Mouse (Mus musculus) MEL (cell line): Measurements from ENCODE around the gene OR5BS1P. TPM values are rescaled to one million over a fixed set of nuclear protein-coding genes. Genes with fewer than 3 reads are reported as not detected.

Experiments used
- DNase-seq: peaks from one replicate; pipeline ENCODE4 v3.0.0; 2011; ENCODE audit warnings: low read depth, low spot score
- H3K27ac ChIP-seq: 2 replicates; pipeline ENCODE4 v1.5.1; 2012; ENCODE audit warnings: low read depth, mild to moderate bottlenecking, control low read depth, low read length, moderate library complexity; ENCODE audit not compliant: control insufficient read depth
- H3K27me3 ChIP-seq, 2 experiments: fragments of 150-350 bp in 1 of 2; sonication (generic) in 1 of 2; 2 replicates each; pipeline ENCODE4 v1.6.1; 2012; ENCODE audit warnings: low read length in 2 of 2, mild to moderate bottlenecking in 2 of 2, improper control_type of control experiment in 1 of 2, moderate library complexity in 1 of 2; ENCODE audit not compliant: insufficient read depth in 2 of 2, control insufficient read depth in 1 of 2
- H3K36me3 ChIP-seq, 2 experiments: 2 replicates each; pipeline ENCODE4 v1.6.1; 2012 to 2014; ENCODE audit warnings: low read length in 2 of 2, improper control_type of control experiment in 1 of 2, inconsistent platforms in 1 of 2, mild to moderate bottlenecking in 1 of 2; ENCODE audit not compliant: insufficient read depth in 2 of 2, control insufficient read depth in 1 of 2
- H3K4me1 ChIP-seq, 2 experiments: fragments of 150-350 bp in 1 of 2; sonication (generic) in 1 of 2; 2 replicates each; pipeline ENCODE4 v1.6.1; 2012; ENCODE audit warnings: low read length in 2 of 2, improper control_type of control experiment in 1 of 2, mild to moderate bottlenecking in 1 of 2; ENCODE audit not compliant: insufficient read depth in 2 of 2, control insufficient read depth in 1 of 2
- H3K4me3 ChIP-seq, 2 experiments: fragments of 150-350 bp in 1 of 2; sonication (generic) in 1 of 2; 2 replicates each; pipeline ENCODE4 v1.5.1; 2012; ENCODE audit warnings: low read depth in 2 of 2, low read length in 2 of 2, mild to moderate bottlenecking in 2 of 2, moderate library complexity in 2 of 2, control low read depth in 1 of 2, improper control_type of control experiment in 1 of 2; ENCODE audit not compliant: control insufficient read depth in 1 of 2, insufficient read depth in 1 of 2
- H3K79me2 ChIP-seq: 2 replicates; pipeline ENCODE4 v1.6.1; 2012; ENCODE audit warnings: mild to moderate bottlenecking, low read length, moderate library complexity; ENCODE audit not compliant: control insufficient read depth, poor library complexity, insufficient read depth
- H3K9ac ChIP-seq: 2 replicates; pipeline ENCODE4 v1.6.1; 2012; ENCODE audit warnings: low read depth, mild to moderate bottlenecking, control low read depth, low read length, moderate library complexity; ENCODE audit not compliant: control insufficient read depth, poor library complexity, severe bottlenecking
- H3K9me3 ChIP-seq: fragments of 150-350 bp; sonication (generic); replicated peaks from 2 replicates; pipeline ENCODE4 v1.6.1; 2012; ENCODE audit warnings: mild to moderate bottlenecking, low read length, improper control_type of control experiment, moderate library complexity; ENCODE audit not compliant: insufficient read depth
- CHD1 ChIP-seq: IDR thresholded peaks from 2 replicates; pipeline ENCODE4 v1.6.1; 2012; ENCODE audit warnings: low read depth, mild to moderate bottlenecking, inconsistent platforms, low read length, improper control_type of control experiment
- CHD2 ChIP-seq: IDR thresholded peaks from 2 replicates; pipeline ENCODE4 v1.6.1; 2011; ENCODE audit warnings: low read length, improper control_type of control experiment
- CTCF ChIP-seq, 3 experiments: IDR thresholded peaks in 2 of 3; conservative IDR thresholded peaks in 1 of 3; 2 replicates each; pipeline ENCODE4 v1.5.1; 2011 to 2012; ENCODE audit warnings: low read length in 3 of 3, low read depth in 2 of 3, mild to moderate bottlenecking in 2 of 3, improper control_type of control experiment in 1 of 3, inconsistent platforms in 1 of 3, mixed read lengths in 1 of 3, moderate library complexity in 1 of 3; ENCODE audit not compliant: control insufficient read depth in 1 of 3, insufficient read depth in 1 of 3, poor library complexity in 1 of 3, severe bottlenecking in 1 of 3
- E2F4 ChIP-seq: IDR thresholded peaks from 2 replicates; pipeline ENCODE4 v1.6.1; 2011; ENCODE audit warnings: low read depth, low read length, improper control_type of control experiment, borderline replicate concordance
- ELF1 ChIP-seq: IDR thresholded peaks from 2 replicates; pipeline ENCODE4 v1.6.1; 2014; ENCODE audit warnings: low read depth, mild to moderate bottlenecking, inconsistent platforms, low read length, improper control_type of control experiment, moderate library complexity
- EP300 ChIP-seq, 2 experiments: IDR thresholded peaks; 2 replicates each; pipeline ENCODE4 v1.6.1; 2011; ENCODE audit warnings: improper control_type of control experiment in 2 of 2, low read length in 2 of 2, low read depth in 1 of 2, mild to moderate bottlenecking in 1 of 2
- ETS1 ChIP-seq: IDR thresholded peaks from 2 replicates; pipeline ENCODE4 v1.6.1; 2012; ENCODE audit warnings: low read depth, mild to moderate bottlenecking, inconsistent platforms, low read length, improper control_type of control experiment, moderate library complexity
- GATA1 ChIP-seq: IDR thresholded peaks from 2 replicates; pipeline ENCODE4 v1.6.1; 2011; ENCODE audit warnings: low read depth, low read length, improper control_type of control experiment
- HCFC1 ChIP-seq: IDR thresholded peaks from 2 replicates; pipeline ENCODE4 v1.6.1; 2012; ENCODE audit warnings: low read depth, mild to moderate bottlenecking, inconsistent platforms, low read length, improper control_type of control experiment, moderate library complexity
- JUND ChIP-seq: IDR thresholded peaks from 2 replicates; pipeline ENCODE4 v1.6.1; 2011; ENCODE audit warnings: low read depth, mild to moderate bottlenecking, improper control_type of control experiment, low read length
- MAFK ChIP-seq: IDR thresholded peaks from 2 replicates; pipeline ENCODE4 v1.6.1; 2011; ENCODE audit warnings: low read depth, mild to moderate bottlenecking, low read length, improper control_type of control experiment, borderline replicate concordance
- MAX ChIP-seq: IDR thresholded peaks from 2 replicates; pipeline ENCODE4 v1.6.1; 2011; ENCODE audit warnings: low read length, improper control_type of control experiment
- MAZ ChIP-seq: IDR thresholded peaks from 2 replicates; pipeline ENCODE4 v1.6.1; 2012; ENCODE audit warnings: low read depth, mild to moderate bottlenecking, inconsistent platforms, low read length, improper control_type of control experiment
- MXI1 ChIP-seq: IDR thresholded peaks from 2 replicates; pipeline ENCODE4 v1.6.1; 2011; ENCODE audit warnings: mild to moderate bottlenecking, low read depth, low read length, improper control_type of control experiment
- MYB ChIP-seq: IDR thresholded peaks from 2 replicates; pipeline ENCODE4 v1.6.1; 2011; ENCODE audit warnings: mild to moderate bottlenecking, low read depth, low read length, improper control_type of control experiment
- MYC ChIP-seq: IDR thresholded peaks from 2 replicates; pipeline ENCODE4 v1.6.1; 2011; ENCODE audit warnings: low read depth, mild to moderate bottlenecking, low read length, improper control_type of control experiment, moderate library complexity
- NELFE ChIP-seq: IDR thresholded peaks from 2 replicates; pipeline ENCODE4 v1.6.1; 2011; ENCODE audit warnings: low read depth, low read length, improper control_type of control experiment
- NRF1 ChIP-seq: IDR thresholded peaks from 2 replicates; pipeline ENCODE4 v1.6.1; 2014; ENCODE audit warnings: low read depth, mild to moderate bottlenecking, inconsistent platforms, low read length, improper control_type of control experiment, moderate library complexity; ENCODE audit not compliant: poor library complexity, insufficient read depth, severe bottlenecking
- POLR2A ChIP-seq, 2 experiments: IDR thresholded peaks; 2 replicates each; pipeline ENCODE4 v1.6.1; 2011 to 2012; ENCODE audit warnings: low read length in 2 of 2, mild to moderate bottlenecking in 2 of 2, control low read depth in 1 of 2, improper control_type of control experiment in 1 of 2, low read depth in 1 of 2, moderate library complexity in 1 of 2; ENCODE audit not compliant: control insufficient read depth in 1 of 2, insufficient read depth in 1 of 2, poor library complexity in 1 of 2
- POLR2AphosphoS2 ChIP-seq: IDR thresholded peaks from 2 replicates; pipeline ENCODE4 v1.6.1; 2011; ENCODE audit warnings: low read length, improper control_type of control experiment
- POLR2AphosphoS5 ChIP-seq: IDR thresholded peaks from 2 replicates; pipeline ENCODE4 v1.6.1; 2012; ENCODE audit warnings: low read depth, borderline replicate concordance, mild to moderate bottlenecking, inconsistent platforms, low read length, moderate library complexity, mixed read lengths
- RAD21 ChIP-seq: IDR thresholded peaks from 2 replicates; pipeline ENCODE4 v1.6.1; 2011; ENCODE audit warnings: mild to moderate bottlenecking, low read depth, low read length, improper control_type of control experiment
- RCOR1 ChIP-seq: IDR thresholded peaks from 2 replicates; pipeline ENCODE4 v1.6.1; 2012; ENCODE audit warnings: low read depth, mild to moderate bottlenecking, inconsistent platforms, low read length, improper control_type of control experiment
- SIN3A ChIP-seq: IDR thresholded peaks from 2 replicates; pipeline ENCODE4 v1.6.1; 2012; ENCODE audit warnings: low read length, improper control_type of control experiment, inconsistent platforms
- SMC3 ChIP-seq: IDR thresholded peaks from 2 replicates; pipeline ENCODE4 v1.6.1; 2011; ENCODE audit warnings: low read depth, low read length, improper control_type of control experiment
- TAL1 ChIP-seq: IDR thresholded peaks from 2 replicates; pipeline ENCODE4 v1.6.1; 2012; ENCODE audit warnings: mild to moderate bottlenecking, inconsistent platforms, low read length, moderate library complexity, mixed read lengths
- TBP ChIP-seq: IDR thresholded peaks from 2 replicates; pipeline ENCODE4 v1.8.0; 2011; ENCODE audit warnings: low read depth, low read length, improper control_type of control experiment
- TCF12 ChIP-seq: IDR thresholded peaks from 2 replicates; pipeline ENCODE4 v1.6.1; 2014; ENCODE audit warnings: low read depth, mild to moderate bottlenecking, inconsistent platforms, low read length, improper control_type of control experiment, moderate library complexity
- UBTF ChIP-seq: IDR thresholded peaks from 2 replicates; pipeline ENCODE4 v1.6.1; 2012; ENCODE audit warnings: low read depth, mild to moderate bottlenecking, inconsistent platforms, low read length, improper control_type of control experiment, moderate library complexity, borderline replicate concordance; ENCODE audit not compliant: insufficient read depth
- USF1 ChIP-seq: IDR thresholded peaks from 2 replicates; pipeline ENCODE4 v1.6.1; 2014; ENCODE audit warnings: low read depth, mild to moderate bottlenecking, inconsistent platforms, low read length, improper control_type of control experiment, moderate library complexity
- USF2 ChIP-seq, 2 experiments: IDR thresholded peaks; 2 replicates each; pipeline ENCODE4 v1.6.1; 2011 to 2012; ENCODE audit warnings: improper control_type of control experiment in 2 of 2, low read length in 2 of 2, borderline replicate concordance in 1 of 2, inconsistent platforms in 1 of 2, low read depth in 1 of 2, mild to moderate bottlenecking in 1 of 2; ENCODE audit not compliant: insufficient read depth in 1 of 2
- ZC3H11A ChIP-seq: IDR thresholded peaks from 2 replicates; pipeline ENCODE4 v1.6.1; 2012; ENCODE audit warnings: low read depth, mild to moderate bottlenecking, inconsistent platforms, low read length, improper control_type of control experiment
- ZKSCAN1 ChIP-seq: IDR thresholded peaks from 2 replicates; pipeline ENCODE4 v1.6.1; 2012; ENCODE audit warnings: low read depth, mild to moderate bottlenecking, inconsistent platforms, low read length, improper control_type of control experiment, moderate library complexity
- ZMIZ1 ChIP-seq: IDR thresholded peaks from 2 replicates; pipeline ENCODE4 v1.6.1; 2012; ENCODE audit warnings: low read depth, mild to moderate bottlenecking, inconsistent platforms, low read length, improper control_type of control experiment, moderate library complexity
- ZNF384 ChIP-seq: IDR thresholded peaks from 2 replicates; pipeline ENCODE4 v1.6.1; 2012; ENCODE audit warnings: low read depth, mild to moderate bottlenecking, inconsistent platforms, low read length, improper control_type of control experiment
- polyA plus RNA-seq, 2 experiments: library from polyadenylated mRNA; stranded (reverse) in 1 of 2; unstranded in 1 of 2; fragments of >175 nt in 1 of 2; fragments of >200 nt in 1 of 2; gene quantifications; 2 replicates each; pipeline versions ENCODE4 v1.2.1 to v1.2.4; 2012; ENCODE audit warnings: low replicate concordance in 2 of 2, low read depth in 1 of 2; ENCODE audit not compliant: insufficient read length in 2 of 2, insufficient read depth in 1 of 2, missing spikeins in 1 of 2
- total RNA-seq: library from RNA; depleted of rRNA; stranded (reverse); fragments of 300-350 nt; gene quantifications from 2 replicates; pipeline ENCODE4 v1.2.3, GENCODE M21; 2012

OR5BS1P gene
- total and polyA plus RNA-seq, 3 experiments = 0.04 TPM; not detected in 2

GRCm38 (mm10) chr15:98509387-98509786 is 39.7 kb downstream of the OR5BS1P start:
- peaks cover 0 to 26% of the 10 kb centered on the region in 2 experiments; a peak in 2 of 4 replicates for H3K36me3 ChIP-seq
- H3K4me3 ChIP-seq = no peak overlapping the region
- H3K9me3 ChIP-seq = no peaks in the 10 kb centered on the region
- H3K4me1 ChIP-seq = peaks cover 18 to 37% of the 10 kb centered on the region in 2 experiments
- no peaks in the 10 kb centered on the region for H3K27me3 ChIP-seq
- H3K79me2 ChIP-seq = no peaks in the 10 kb centered on the region; the same call in 1 of the 2 replicates
- no peak overlapping the region for H3K27ac ChIP-seq
- no peak overlapping the region for H3K9ac ChIP-seq
- peak; percentile 72 for DNase-seq
- TF ChIP-seq SIN3A = peak; percentile 58
- TF ChIP-seq MAX = peak; percentile 89
- no peak for TF ChIP-seq TBP
- TF ChIP-seq MXI1 = peak; percentile 80
- TF ChIP-seq HCFC1 = no peak
- 0 out of 2 replicates have a peak, but pooled peaks have one; percentile 23 for TF ChIP-seq ETS1
- no peak for TF ChIP-seq ZC3H11A
- TF ChIP-seq CHD2 = no peak
- no peak for TF ChIP-seq POLR2AphosphoS2
- TF ChIP-seq MAZ = no peak
- peak; percentile 32 for TF ChIP-seq SMC3
- TF ChIP-seq NRF1 = no peak
- no peak for TF ChIP-seq TCF12
- TF ChIP-seq POLR2AphosphoS5 = no peak
- peak; percentile 72 for TF ChIP-seq USF1
- peak; percentile 96 for TF ChIP-seq MYC
- TF ChIP-seq USF2 (IDR thresholded peaks at IDR 0.05; ENCODE audit: borderline replicate concordance in 1 of 2, insufficient read depth in 1 of 2, low read depth in 1 of 2, low read length in 2 of 2) = no peak
- no peak for TF ChIP-seq ELF1
- peak in 1 of 2 experiments; percentile 4; a peak in 1 of 4 replicates for TF ChIP-seq EP300 (IDR thresholded peaks at IDR 0.05; ENCODE audit: low read depth in 1 of 2, low read length in 2 of 2)
- TF ChIP-seq NELFE = 0 out of 2 replicates have a peak, but pooled peaks have one; percentile 16
- no peak for TF ChIP-seq ZMIZ1
- TF ChIP-seq RAD21 = no peak; the same call in 1 of the 2 replicates
- no peak for TF ChIP-seq GATA1
- TF ChIP-seq ZKSCAN1 = no peak
- TF ChIP-seq TAL1 = no peak
- no peak for TF ChIP-seq POLR2A (IDR thresholded peaks at IDR 0.05; ENCODE audit: control insufficient read depth in 1 of 2, insufficient read depth in 1 of 2, low read depth in 1 of 2, low read length in 2 of 2, poor library complexity in 1 of 2)
- no peak for TF ChIP-seq E2F4
- TF ChIP-seq RCOR1 = no peak
- no peak for TF ChIP-seq CHD1
- TF ChIP-seq MAFK = no peak
- TF ChIP-seq CTCF (IDR thresholded peaks at IDR 0.05 in 2 of 3, conservative IDR thresholded peaks at IDR 0.05 in 1 of 3; ENCODE audit: control insufficient read depth in 1 of 3, insufficient read depth in 1 of 3, low read depth in 2 of 3, low read length in 3 of 3, poor library complexity in 1 of 3, severe bottlenecking in 1 of 3) = peak; percentile 18 to 61 (median 35); a peak in 5 of 6 replicates
- TF ChIP-seq UBTF = no peak
- TF ChIP-seq JUND = no peak
- TF ChIP-seq MYB = no peak
- TF ChIP-seq ZNF384 = no peak
